Mouse (Mus musculus) stomach, embryonic 16.5 days (tissue): Measurements from ENCODE around the gene Pilra. TPM values are rescaled to one million over a fixed set of nuclear protein-coding genes. Genes with fewer than 3 reads are reported as not detected.

Source experiments
- ATAC-seq: fragments of 200-750 bp; cut with Nextera tagmentation; 2 replicates; pipeline ENCODE4 v1.8.0; 2017; ENCODE audit warnings: moderate number of reproducible peaks, moderate TSS enrichment; ENCODE audit not compliant: insufficient read depth, low FRiP score
- H3K27ac ChIP-seq: fragments of 300-500 bp; sonication (generic); 2 replicates; pipeline ENCODE4 v1.5.1; 2014; ENCODE audit warnings: low read length
- H3K27me3 ChIP-seq: fragments of 300-500 bp; sonication (generic); 2 replicates; pipeline ENCODE4 v1.6.1; 2014; ENCODE audit warnings: low read length, control low read depth, mixed read lengths; ENCODE audit not compliant: control insufficient read depth, insufficient read depth
- H3K36me3 ChIP-seq: fragments of 300-500 bp; sonication (generic); 2 replicates; pipeline ENCODE4 v1.6.1; 2014; ENCODE audit warnings: low read length; ENCODE audit not compliant: control insufficient read depth, insufficient read depth
- H3K4me1 ChIP-seq: fragments of 300-500 bp; sonication (generic); 2 replicates; pipeline ENCODE4 v1.6.1; 2014; ENCODE audit warnings: low read length, control low read depth, mixed read lengths; ENCODE audit not compliant: control insufficient read depth, insufficient read depth
- H3K4me2 ChIP-seq: fragments of 300-500 bp; sonication (generic); 2 replicates; pipeline ENCODE4 v1.6.1; 2014; ENCODE audit warnings: low read depth, low read length, mixed read lengths
- H3K4me3 ChIP-seq: fragments of 300-500 bp; sonication (generic); replicated peaks from 2 replicates; pipeline ENCODE4 v1.5.1; 2014; ENCODE audit warnings: mild to moderate bottlenecking, low read length
- H3K9ac ChIP-seq: fragments of 300-500 bp; sonication (generic); 2 replicates; pipeline ENCODE4 v1.6.1; 2014; ENCODE audit warnings: low read length
- H3K9me3 ChIP-seq: fragments of 300-500 bp; sonication (generic); replicated peaks from 2 replicates; pipeline ENCODE4 v1.6.1; 2016; ENCODE audit warnings: low read length, control low read depth; ENCODE audit not compliant: control insufficient read depth
- WGBS: fragments of 180-500 bp; shearing (Covaris S2); extraction: QIAGEN DNeasy Blood & Tissue Kit; methylation state at CpG from one replicate; pipeline ENCODE4 v1.1.7; 2014; 5-methylcytosine and 5-hydroxymethylcytosine counted together
- polyA plus RNA-seq: library from polyadenylated mRNA; unstranded; fragments of >200 nt; fragmentation: Nextera tagmentation; extraction: Ambion mirVana; gene quantifications from 2 replicates; pipeline ENCODE4 v1.2.1, GENCODE M21; 2015

Gene Pilra
- polyA plus RNA-seq, 1 experiment from 2014 or later, result 4.0 TPM

DNA sequence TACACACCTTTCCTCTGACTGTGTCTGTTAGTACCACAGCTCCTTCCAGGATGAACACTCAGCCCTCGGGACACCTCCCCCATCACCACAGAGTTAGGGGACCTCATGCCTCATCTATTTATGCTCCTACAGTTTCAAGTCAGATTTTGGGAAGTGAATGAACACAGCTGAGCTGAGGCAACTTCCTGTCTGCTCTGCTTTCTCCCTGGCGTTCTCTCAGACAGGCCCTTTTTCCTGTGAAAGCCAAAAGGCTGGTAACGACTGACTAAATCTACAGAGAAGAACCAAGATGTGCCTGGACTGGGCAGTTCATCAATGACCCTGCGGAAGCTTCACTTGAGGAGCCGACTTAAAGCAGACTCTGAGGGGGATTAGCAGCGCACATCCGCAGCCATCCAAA lies 5.8 kb downstream of the Pilra start:
- H3K4me1 ChIP-seq, result no peaks in the 10 kb centered on the region
- H3K4me3 ChIP-seq, result no peak overlapping the region
- H3K9me3 ChIP-seq, result no peaks in the 10 kb centered on the region
- H3K27ac ChIP-seq, result no peak overlapping the region
- H3K4me2 ChIP-seq, result no peak overlapping the region
- 72% methylated on average over 7 of the region's 7 CpGs for WGBS
- no peaks in the 10 kb centered on the region for H3K36me3 ChIP-seq
- no peaks in the 10 kb centered on the region for H3K27me3 ChIP-seq
- ATAC-seq, result no peak
- no peak overlapping the region for H3K9ac ChIP-seq

DNA sequence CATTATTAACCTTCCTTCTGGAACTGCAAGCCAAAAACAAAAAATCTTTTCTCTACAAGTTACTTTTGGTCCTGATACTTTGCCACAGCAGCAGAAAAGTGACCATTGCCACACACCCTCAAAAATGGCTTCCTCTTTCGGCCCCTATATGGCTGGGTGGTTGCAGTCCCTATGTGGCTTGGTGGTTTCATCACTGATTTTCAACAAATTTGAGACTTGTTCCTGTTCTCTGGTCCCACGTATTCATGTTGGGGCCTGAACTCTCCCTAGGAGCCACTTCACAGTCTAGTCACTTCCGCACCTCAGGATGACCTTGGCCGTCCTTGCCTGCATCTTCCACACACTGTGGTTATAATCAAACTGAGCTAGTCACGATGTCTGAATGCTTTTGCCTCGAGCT lies 7.4 kb downstream of the Pilra start:
- WGBS, result 81% methylated on average over 6 of the region's 6 CpGs
- no peak overlapping the region for H3K9ac ChIP-seq
- no peaks in the 10 kb centered on the region for H3K4me1 ChIP-seq
- no peaks in the 10 kb centered on the region for H3K36me3 ChIP-seq
- H3K27me3 ChIP-seq, result no peaks in the 10 kb centered on the region
- H3K4me2 ChIP-seq, result no peak overlapping the region
- ATAC-seq, result no peak
- no peaks in the 10 kb centered on the region for H3K9me3 ChIP-seq
- no peak overlapping the region for H3K4me3 ChIP-seq
- no peak overlapping the region for H3K27ac ChIP-seq

DNA sequence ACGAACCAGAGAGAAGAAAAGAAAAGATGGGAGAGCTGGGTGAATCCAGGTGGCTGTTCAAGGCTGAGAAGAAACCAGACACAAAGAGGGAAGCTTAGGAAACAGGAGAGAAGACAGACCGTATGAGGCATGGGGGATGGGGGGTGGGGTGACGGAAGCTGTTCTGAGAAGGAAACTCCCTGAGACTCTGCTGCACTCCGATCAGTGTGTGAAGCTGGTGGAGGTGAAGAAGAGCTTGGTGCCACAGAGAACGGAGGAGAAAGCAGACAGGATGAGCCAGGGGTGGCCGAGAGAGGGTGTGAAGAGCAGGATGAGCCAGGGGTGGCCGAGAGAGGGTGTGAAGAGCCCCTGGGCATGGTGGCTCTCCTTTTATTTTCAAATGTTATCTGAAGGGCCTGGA lies 9.7 kb downstream of the Pilra start:
- no peaks in the 10 kb centered on the region for H3K27me3 ChIP-seq
- no peaks in the 10 kb centered on the region for H3K4me1 ChIP-seq
- H3K27ac ChIP-seq, result no peak overlapping the region
- H3K36me3 ChIP-seq, result no peaks in the 10 kb centered on the region
- ATAC-seq, result no peak
- WGBS, result 50% methylated on average over 7 of the region's 7 CpGs
- H3K4me3 ChIP-seq, result no peak overlapping the region
- no peak overlapping the region for H3K4me2 ChIP-seq
- no peaks in the 10 kb centered on the region for H3K9me3 ChIP-seq
- H3K9ac ChIP-seq, result no peak overlapping the region

DNA sequence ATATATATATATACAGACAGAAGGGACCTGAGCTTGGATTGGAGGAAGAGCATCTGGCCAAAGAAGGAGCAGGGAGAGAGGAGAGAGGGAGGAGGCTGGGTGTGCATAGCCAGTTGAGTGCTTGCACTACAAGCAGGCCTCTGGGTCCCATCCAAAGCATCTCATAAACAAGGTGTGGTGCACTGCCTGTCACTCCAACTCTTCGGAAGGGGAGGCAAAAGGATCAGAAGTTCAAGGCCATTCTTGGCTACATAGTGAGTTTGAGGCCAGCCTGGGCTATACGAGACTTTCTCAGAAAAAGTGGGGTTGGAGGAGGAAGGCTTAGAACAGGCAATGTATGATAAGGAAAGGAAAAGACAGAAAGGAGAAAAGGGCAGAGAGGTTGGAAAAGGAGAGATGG lies 10.1 kb downstream of the Pilra start:
- no peaks in the 10 kb centered on the region for H3K9me3 ChIP-seq
- H3K9ac ChIP-seq, result no peak overlapping the region
- ATAC-seq, result no peak
- H3K27ac ChIP-seq, result no peak overlapping the region
- no peaks in the 10 kb centered on the region for H3K36me3 ChIP-seq
- no peaks in the 10 kb centered on the region for H3K27me3 ChIP-seq
- no peaks in the 10 kb centered on the region for H3K4me1 ChIP-seq
- WGBS, result 77% methylated on average over 2 of the region's 2 CpGs
- no peak overlapping the region for H3K4me2 ChIP-seq
- no peak overlapping the region for H3K4me3 ChIP-seq

DNA sequence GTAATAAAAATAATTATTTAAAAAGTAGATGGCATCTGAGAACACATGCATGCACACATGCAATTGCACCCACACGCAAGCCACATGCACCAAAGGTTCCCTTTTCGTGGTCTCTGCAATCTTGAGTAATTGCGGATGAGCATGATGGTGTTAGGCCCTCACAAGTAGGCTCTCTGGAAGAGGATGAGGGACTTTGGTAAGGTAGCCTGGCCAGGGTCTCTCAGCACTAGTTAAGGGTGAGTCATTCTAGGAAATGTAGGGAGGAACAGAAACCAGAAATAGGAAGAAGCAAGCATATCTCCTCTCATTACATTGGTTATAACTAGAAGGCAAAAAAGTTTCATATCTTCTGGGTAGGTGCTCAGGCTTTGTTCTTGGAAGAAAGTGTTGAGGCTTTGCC lies 11.1 kb downstream of the Pilra start:
- Histone ChIP-seq H3K36me3 (no peaks in the 10 kb centered on the region), H3K4me1 (no peaks in the 10 kb centered on the region), H3K4me3 (no peak overlapping the region), H3K4me2 (no peak overlapping the region), H3K9ac (no peak overlapping the region), H3K9me3 (no peaks in the 10 kb centered on the region), H3K27ac (no peak overlapping the region), H3K27me3 (no peaks in the 10 kb centered on the region)
- no peak for ATAC-seq
- 85% methylated on average over 3 of the region's 3 CpGs for WGBS

DNA sequence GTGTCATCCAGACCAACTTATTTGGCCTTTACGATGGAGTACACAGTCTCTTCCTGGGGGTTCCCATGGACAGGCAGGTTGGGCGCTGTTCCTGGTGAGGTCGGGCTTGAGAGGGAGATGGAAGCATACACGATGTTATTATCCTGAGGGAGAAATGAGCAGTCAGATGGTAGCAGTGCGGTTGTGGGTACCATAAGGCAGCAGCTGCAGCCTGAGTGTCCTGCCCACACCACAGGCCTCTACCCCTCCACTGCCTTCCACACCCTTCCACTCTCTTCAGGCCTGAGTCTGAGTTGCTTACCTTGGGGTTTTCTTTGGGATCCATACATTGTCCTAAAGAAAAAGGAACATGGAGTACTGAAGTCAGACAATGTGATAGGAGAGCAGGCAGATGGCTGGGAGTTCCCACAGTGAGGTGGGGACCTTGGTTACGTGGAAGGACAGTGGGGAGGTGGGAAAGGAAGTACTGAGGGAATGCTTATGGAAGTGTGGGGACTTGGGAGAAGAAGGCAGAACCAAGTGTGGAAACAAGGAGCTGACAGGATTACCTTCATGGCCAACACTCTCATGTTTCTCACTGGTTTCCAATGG lies 12.5 kb downstream of the Pilra start:
- 83% methylated on average over 6 of the region's 6 CpGs for WGBS
- H3K4me1 ChIP-seq, result no peaks in the 10 kb centered on the region
- no peak overlapping the region for H3K4me2 ChIP-seq
- no peak overlapping the region for H3K9ac ChIP-seq
- no peak for ATAC-seq
- H3K36me3 ChIP-seq, result no peaks in the 10 kb centered on the region
- H3K27ac ChIP-seq, result no peak overlapping the region
- H3K4me3 ChIP-seq, result no peak overlapping the region
- H3K27me3 ChIP-seq, result no peaks in the 10 kb centered on the region
- H3K9me3 ChIP-seq, result no peaks in the 10 kb centered on the region

DNA sequence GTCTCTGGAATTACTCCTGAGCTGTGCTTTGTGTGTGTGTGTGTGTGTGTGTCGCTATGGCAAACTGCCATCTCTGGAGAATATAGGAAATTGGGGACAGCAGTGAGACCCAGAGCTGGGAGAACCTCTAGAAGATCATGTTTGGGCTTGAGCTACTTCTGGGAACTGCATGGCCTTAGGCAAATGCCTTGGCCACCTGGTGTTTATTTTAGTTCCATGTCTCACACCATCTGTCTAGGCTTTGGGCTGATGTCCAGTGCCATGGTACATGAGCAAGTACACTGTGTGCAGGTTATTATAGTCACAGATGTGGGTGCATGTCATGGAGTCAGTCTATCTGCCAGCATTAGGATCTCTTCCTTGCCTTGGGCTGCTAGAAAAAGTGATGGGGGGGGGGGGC lies 13.5 kb downstream of the Pilra start:
- H3K9ac ChIP-seq, result no peak overlapping the region
- H3K27me3 ChIP-seq, result no peaks in the 10 kb centered on the region
- no peak overlapping the region for H3K27ac ChIP-seq
- H3K4me3 ChIP-seq, result no peak overlapping the region
- H3K4me1 ChIP-seq, result no peaks in the 10 kb centered on the region
- no peak overlapping the region for H3K4me2 ChIP-seq
- 91% methylated on average over 1 of the region's 1 CpGs for WGBS
- H3K36me3 ChIP-seq, result no peaks in the 10 kb centered on the region
- no peaks in the 10 kb centered on the region for H3K9me3 ChIP-seq
- ATAC-seq, result no peak

DNA sequence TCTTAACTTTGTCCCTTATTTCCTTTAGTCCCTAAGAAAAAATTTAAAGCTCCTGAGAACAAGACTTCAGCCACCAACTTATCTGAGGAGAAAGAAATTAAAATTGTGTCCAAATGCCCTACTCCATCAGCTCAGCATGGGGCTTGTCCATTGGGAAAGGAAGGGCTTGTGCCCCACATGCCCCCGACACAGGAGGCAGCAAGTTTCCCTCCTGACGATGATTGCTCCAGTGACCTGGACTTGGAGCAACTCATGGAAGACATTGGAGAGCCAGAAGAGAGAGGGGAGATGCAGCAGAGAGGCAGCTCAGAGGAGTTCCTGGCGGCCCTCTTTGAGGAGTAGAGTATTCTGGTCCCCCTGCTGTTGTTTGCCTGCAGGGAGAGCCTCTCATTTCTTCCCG lies 14.0 kb downstream of the Pilra start:
- H3K4me3 ChIP-seq, result no peak overlapping the region
- H3K4me1 ChIP-seq, result no peaks in the 10 kb centered on the region
- no peak overlapping the region for H3K27ac ChIP-seq
- 60% methylated on average over 4 of the region's 4 CpGs for WGBS
- no peaks in the 10 kb centered on the region for H3K36me3 ChIP-seq
- H3K27me3 ChIP-seq, result no peaks in the 10 kb centered on the region
- H3K9me3 ChIP-seq, result no peaks in the 10 kb centered on the region
- no peak overlapping the region for H3K9ac ChIP-seq
- H3K4me2 ChIP-seq, result no peak overlapping the region
- no peak for ATAC-seq

DNA sequence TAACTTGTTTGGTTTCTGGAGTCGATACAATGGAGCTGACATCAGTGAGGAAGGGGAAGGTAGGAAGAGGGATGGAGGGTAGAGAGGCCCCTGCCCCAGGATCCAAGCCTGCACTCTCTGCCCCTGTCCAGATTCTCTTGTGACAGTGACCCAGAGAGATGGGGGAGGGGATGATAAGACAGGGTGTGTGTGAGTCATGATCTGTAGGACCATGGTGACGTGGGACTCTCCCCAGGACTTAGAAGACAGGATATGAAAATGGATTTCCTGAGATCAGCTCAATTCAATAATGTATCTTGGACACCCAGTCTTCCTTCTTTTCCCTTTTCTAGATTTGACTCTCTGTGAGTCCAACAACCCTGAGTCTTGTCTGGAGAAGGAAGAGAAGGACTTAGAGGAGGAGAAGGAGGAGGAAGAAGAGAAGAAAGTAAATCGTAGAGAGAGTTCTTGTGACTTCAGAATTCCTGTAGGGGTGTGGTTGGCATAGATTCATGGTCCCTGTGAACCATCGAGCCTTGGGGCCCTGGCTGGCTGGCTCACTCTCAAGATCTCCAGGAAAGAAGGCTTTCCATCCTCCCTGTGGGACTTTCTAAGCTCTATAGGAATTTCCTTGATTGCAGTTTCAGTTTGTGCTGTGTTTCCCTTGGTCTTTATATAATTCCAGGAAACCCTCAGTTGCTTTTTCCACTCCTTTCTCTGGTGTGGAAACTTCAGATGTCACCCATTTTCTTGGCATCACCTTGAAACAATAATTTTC lies 18.4 kb downstream of the Pilra start:
- no peaks in the 10 kb centered on the region for H3K9me3 ChIP-seq
- H3K4me2 ChIP-seq, result no peak overlapping the region
- no peaks in the 10 kb centered on the region for H3K4me1 ChIP-seq
- no peak overlapping the region for H3K9ac ChIP-seq
- H3K4me3 ChIP-seq, result no peak overlapping the region
- no peaks in the 10 kb centered on the region for H3K27me3 ChIP-seq
- H3K36me3 ChIP-seq, result no peaks in the 10 kb centered on the region
- ATAC-seq, result no peak
- no peak overlapping the region for H3K27ac ChIP-seq
- WGBS, result 61% methylated on average over 4 of the region's 4 CpGs
